Comparison of ENCODE assay signal across 18 mouse cellular contexts in genomic region chr11:93367740-93368139, GRCm38 (mm10).
DNase-seq lines count a peak whose midpoint lies in the region; ATAC-seq and TF ChIP-seq lines count a peak whose summit lies in the region.
"Had no signal": no experiment of that assay in that cellular context is flagged by ENCODE, and none has a peak within 500 bp of the region (broad histone marks: within the 10 kb centered on the region; RNA-seq: fewer than 3 reads in every experiment).

No protein-coding gene starts in this region.

- no peak for ATAC-seq in liver, embryonic 11.5 days (replicated peaks; ENCODE audit: low FRiP score)
- no peak for ATAC-seq in kidney, embryonic 15.5 days (replicated peaks; ENCODE audit: low FRiP score)
- ATAC-seq: activated CD4-positive, CD25-positive, alpha-beta regulatory T cell, adult 4 months; CD4-positive, CD25-positive, alpha-beta regulatory T cell, adult 4 months; Patski had no signal

- no peaks in the 10 kb centered on the region for H3K36me3 ChIP-seq in liver, adult 2 months (ENCODE audit: control insufficient read depth, insufficient read depth, low read length)
- no peaks in the 10 kb centered on the region for H3K36me3 ChIP-seq in liver, embryonic 11.5 days (ENCODE audit: control insufficient read depth, insufficient read depth, low read length)
- no peaks in the 10 kb centered on the region for H3K36me3 ChIP-seq in kidney, embryonic 15.5 days
- H3K36me3 ChIP-seq: G1E had no signal

- no peak for TF ChIP-seq POLR2A in liver, adult 2 months (IDR thresholded peaks at IDR 0.05; ENCODE audit: extremely low read depth, insufficient read depth, low read length)

- no peak overlapping the region for H3K4me2 ChIP-seq in liver, embryonic 11.5 days
- H3K4me2 ChIP-seq in kidney, embryonic 15.5 days: no peak overlapping the region

- no peaks in the 10 kb centered on the region for H3K79me2 ChIP-seq in liver, adult 2 months (ENCODE audit: control insufficient read depth, insufficient read depth, low read length)

- TF ChIP-seq CTCF in liver, adult 2 months (IDR thresholded peaks at IDR 0.05; ENCODE audit: low read depth, low read length): no peak

- H3K4me3 ChIP-seq in liver, adult 2 months (ENCODE audit: insufficient read depth, low read depth, low read length): no peak overlapping the region
- H3K4me3 ChIP-seq in liver, embryonic 11.5 days (ENCODE audit: low read depth, low read length): no peak overlapping the region
- no peak overlapping the region for H3K4me3 ChIP-seq in kidney, embryonic 15.5 days (replicated peaks)

- peak; percentile 91 for DNase-seq in liver, adult 2 months (ENCODE audit: extremely low read depth, low read depth, low spot score)
- no peak for DNase-seq in liver, embryonic 11.5 days (ENCODE audit: low spot score)
- peak; percentile 62 for DNase-seq in yolk sac, embryonic 10.5 days (ENCODE audit: low spot score)
- DNase-seq: adrenal gland, adult 2 months; adrenal gland, adult 8-10 months; adrenal gland, postnatal 10 days; adrenal gland, postnatal 14 days; adrenal gland, postnatal 25 days; adrenal gland, postnatal 36 days; B cell, adult 2 months; cerebellum, adult 11 months; cerebellum, adult 11-12 months had no signal

- WGBS in liver, adult 2 months: 43% methylated on average over 5 of the region's 5 CpGs
- WGBS in liver, embryonic 11.5 days: 74% methylated on average over 5 of the region's 5 CpGs
- WGBS in kidney, embryonic 15.5 days: 87% methylated on average over 5 of the region's 5 CpGs

- H3K27ac ChIP-seq in liver, adult 2 months (replicated peaks; ENCODE audit: insufficient read depth, low read depth, low read length): no peak overlapping the region
- no peak overlapping the region for H3K27ac ChIP-seq in liver, embryonic 11.5 days (ENCODE audit: low read depth, low read length)
- H3K27ac ChIP-seq in kidney, embryonic 15.5 days: no peak overlapping the region

- H3K4me1 ChIP-seq in liver, adult 2 months (ENCODE audit: control insufficient read depth, insufficient read depth, low read length): peaks cover 8% of the 10 kb centered on the region; the same call in 1 of the 2 replicates
- H3K4me1 ChIP-seq in liver, embryonic 11.5 days (replicated peaks; ENCODE audit: control insufficient read depth, insufficient read depth, low read length): no peaks in the 10 kb centered on the region
- no peaks in the 10 kb centered on the region for H3K4me1 ChIP-seq in kidney, embryonic 15.5 days

- no peaks in the 10 kb centered on the region for H3K27me3 ChIP-seq in liver, adult 2 months (ENCODE audit: control insufficient read depth, insufficient read depth, low read length)
- H3K27me3 ChIP-seq in liver, embryonic 11.5 days (replicated peaks; ENCODE audit: control insufficient read depth, insufficient read depth, low read length): no peaks in the 10 kb centered on the region
- H3K27me3 ChIP-seq in kidney, embryonic 15.5 days: no peaks in the 10 kb centered on the region
- H3K27me3 ChIP-seq: CH12.LX, Patski had no signal

- no peak overlapping the region for H3K9ac ChIP-seq in liver, adult 2 months (ENCODE audit: low read depth, low read length)
- no peak overlapping the region for H3K9ac ChIP-seq in liver, embryonic 11.5 days (ENCODE audit: low read depth, low read length)
- H3K9ac ChIP-seq in kidney, embryonic 15.5 days: no peak overlapping the region

- H3K9me3 ChIP-seq in liver, embryonic 11.5 days (ENCODE audit: control insufficient read depth, low read length): no peaks in the 10 kb centered on the region
- no peaks in the 10 kb centered on the region for H3K9me3 ChIP-seq in kidney, embryonic 15.5 days (replicated peaks)
